Mouse (Mus musculus): ENCODE data around the gene Hamp2. TPM values are rescaled to one million over a fixed set of nuclear protein-coding genes. Genes with fewer than 3 reads are reported as not detected.
"Not testable (repeated sequence)": the region's sequence is repeated elsewhere in the genome, so short reads cannot be mapped to it uniquely, and the experiment has no call there.

The Hamp2 gene
- polyA plus RNA-seq, 1 experiment from 2014 or later, result not detected

GRCm38 (mm10) chr7:30945466-30945865, 21.0 kb upstream of the Hamp2 start:
- not testable (repeated sequence) for H3K4me1 ChIP-seq; H3K4me3 ChIP-seq; H3K27me3 ChIP-seq (ENCODE audit: insufficient read depth, poor library complexity, severe bottlenecking); H3K27ac ChIP-seq; DNase-seq (ENCODE audit: low spot score); H3K9me3 ChIP-seq
- peaks cover 38% of the 10 kb centered on the region for H3K36me3 ChIP-seq
- 86% methylated on average over 7 of the region's 7 CpGs for WGBS

DNA sequence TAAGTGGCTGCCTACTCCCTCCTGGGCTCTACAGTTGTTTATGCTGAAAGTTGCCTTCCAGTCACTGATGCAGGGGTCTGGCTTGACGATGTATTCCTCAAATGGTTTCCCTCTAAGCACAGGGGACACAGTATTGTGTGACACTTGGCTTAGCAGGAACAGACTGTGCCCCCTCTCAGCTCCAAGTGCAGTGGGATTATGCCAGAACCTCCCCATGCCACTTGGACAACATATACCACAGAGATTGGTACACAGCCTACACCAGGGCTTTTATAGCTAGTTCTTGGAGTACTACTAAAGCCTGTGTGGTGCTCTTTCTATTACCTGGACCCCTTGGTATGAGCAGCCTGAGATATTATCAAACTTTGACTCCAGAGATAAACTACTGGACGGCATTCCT, 20.2 kb upstream of the Hamp2 start:
- not testable (repeated sequence) for DNase-seq (ENCODE audit: low spot score)
- WGBS, result 69% methylated on average over 2 of the region's 2 CpGs

GRCm38 (mm10) chr7:30943909-30944635, 19.6 kb upstream of the Hamp2 start, which contains the start of gene Hamp:
TSS of gene Hamp (minus strand) at chr7:30944032.
- 61% methylated on average over 9 of the region's 9 CpGs for WGBS
- H3K4me1 ChIP-seq, result no peaks in the 10 kb centered on the region
- no peak for DNase-seq (ENCODE audit: low spot score)
- no peak within 1 kb of the TSS for H3K27ac ChIP-seq
- H3K27me3 ChIP-seq (ENCODE audit: insufficient read depth, poor library complexity, severe bottlenecking), result no peaks in the 10 kb centered on the region
- H3K9me3 ChIP-seq, result no peaks in the 10 kb centered on the region
- H3K4me3 ChIP-seq, result no peak within 1 kb of the TSS
- H3K36me3 ChIP-seq, result peaks cover 25% of the 10 kb centered on the region

More for the DNA sequence above, 20.2 kb upstream of the Hamp2 start:
- not testable (repeated sequence) for H3K27ac ChIP-seq; H3K4me1 ChIP-seq; H3K27me3 ChIP-seq (ENCODE audit: insufficient read depth, poor library complexity, severe bottlenecking); H3K4me3 ChIP-seq; H3K9me3 ChIP-seq
- peaks cover 30% of the 10 kb centered on the region for H3K36me3 ChIP-seq

- not testable (repeated sequence) for H3K27me3 ChIP-seq (ENCODE audit: insufficient read depth, poor library complexity, severe bottlenecking); H3K9me3 ChIP-seq; H3K27ac ChIP-seq; DNase-seq (ENCODE audit: low spot score); H3K4me1 ChIP-seq; H3K4me3 ChIP-seq
- WGBS, result 30% methylated on average over 3 of the region's 3 CpGs
- H3K36me3 ChIP-seq, result peaks cover 15% of the 10 kb centered on the region
Observed at GRCm38 (mm10) chr7:30942365-30942764, 17.9 kb upstream of the Hamp2 start.

DNA sequence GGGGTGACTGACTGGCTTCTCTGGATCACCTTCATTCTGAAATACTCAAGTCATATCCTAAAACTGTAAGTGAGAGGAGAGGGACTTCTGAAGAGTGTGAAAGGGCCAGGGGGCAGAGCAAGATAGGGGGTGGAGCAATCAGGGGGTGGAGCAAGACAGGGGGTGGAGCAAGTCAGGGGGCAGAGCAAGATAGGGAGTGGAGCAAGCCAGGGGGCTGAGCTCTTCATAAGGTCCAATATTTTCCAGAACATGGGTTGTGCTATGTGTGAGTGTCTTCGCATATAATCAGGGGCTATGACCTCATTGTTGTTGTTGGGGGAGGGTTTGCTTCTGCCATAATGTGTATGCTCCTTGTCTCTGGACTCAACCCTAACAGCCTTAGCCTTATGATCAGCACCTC, 15.6 kb upstream of the Hamp2 start:
- not testable (repeated sequence) for H3K9me3 ChIP-seq; DNase-seq (ENCODE audit: low spot score); H3K27ac ChIP-seq; H3K4me3 ChIP-seq; H3K36me3 ChIP-seq; H3K4me1 ChIP-seq; H3K27me3 ChIP-seq (ENCODE audit: insufficient read depth, poor library complexity, severe bottlenecking)
- whole genome bisulfite sequencing, result 76% methylated on average over 1 of the region's 1 CpGs

- not testable (repeated sequence) for H3K9me3 ChIP-seq; H3K27ac ChIP-seq; H3K36me3 ChIP-seq; H3K4me3 ChIP-seq; H3K4me1 ChIP-seq; H3K27me3 ChIP-seq (ENCODE audit: insufficient read depth, poor library complexity, severe bottlenecking); DNase-seq (ENCODE audit: low spot score)
- WGBS, result 81% methylated on average over 6 of the region's 6 CpGs
Observed at GRCm38 (mm10) chr7:30935422-30936099, 11.1 kb upstream of the Hamp2 start.

DNA sequence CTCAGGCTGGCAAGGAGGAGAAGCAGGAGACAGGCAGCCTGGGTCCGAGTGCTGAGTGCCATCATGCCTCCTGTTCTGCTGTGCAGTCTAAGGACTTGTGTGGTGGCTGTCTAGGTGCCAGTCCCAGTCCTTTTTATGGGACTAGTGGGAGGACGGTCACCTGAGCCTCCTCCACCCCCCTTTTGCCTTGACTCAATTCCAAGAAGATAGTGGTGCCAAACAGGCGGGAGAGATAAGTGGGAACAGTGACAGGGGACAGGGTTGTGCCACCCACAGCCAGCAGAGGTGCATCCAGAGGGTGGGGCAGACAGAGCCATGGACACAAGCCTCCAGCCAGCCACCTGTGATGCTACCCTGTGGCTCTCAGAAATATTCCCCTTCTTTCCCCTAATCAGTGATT, 410 bp downstream of the Hamp2 start:
- Histone ChIP-seq H3K27me3 (ENCODE audit: insufficient read depth, poor library complexity, severe bottlenecking) (peaks cover 5% of the 10 kb centered on the region; the same call in 1 of the 2 replicates), H3K9me3 (no peaks in the 10 kb centered on the region), H3K27ac (no peak overlapping the region), H3K4me1 (no peaks in the 10 kb centered on the region), H3K36me3 (no peaks in the 10 kb centered on the region), H3K4me3 (no peak overlapping the region)
- 59% methylated on average over 3 of the region's 3 CpGs for WGBS
- DNase-seq (ENCODE audit: low spot score), result peak; percentile 70

GRCm38 (mm10) chr7:30922490-30922889, 2.0 kb downstream of the Hamp2 start:
- H3K9me3 ChIP-seq; H3K27ac ChIP-seq; H3K27me3 ChIP-seq (ENCODE audit: insufficient read depth, poor library complexity, severe bottlenecking); H3K4me1 ChIP-seq; H3K36me3 ChIP-seq; DNase-seq (ENCODE audit: low spot score); H3K4me3 ChIP-seq: not testable (repeated sequence)
- 38% methylated on average over 3 of the region's 3 CpGs for WGBS

GRCm38 (mm10) chr7:30920217-30920616, 4.3 kb downstream of the Hamp2 start:
- Histone ChIP-seq H3K9me3 (no peaks in the 10 kb centered on the region), H3K27ac (no peak overlapping the region), H3K36me3 (no peaks in the 10 kb centered on the region), H3K4me3 (no peak overlapping the region), H3K27me3 (ENCODE audit: insufficient read depth, poor library complexity, severe bottlenecking) (peaks cover 11% of the 10 kb centered on the region), H3K4me1 (no peaks in the 10 kb centered on the region)
- WGBS, result 55% methylated on average over 3 of the region's 3 CpGs
- no peak for DNase-seq (ENCODE audit: low spot score)

GRCm38 (mm10) chr7:30917219-30917618, 7.3 kb downstream of the Hamp2 start:
- H3K27me3 ChIP-seq (ENCODE audit: insufficient read depth, poor library complexity, severe bottlenecking), result peaks cover 17% of the 10 kb centered on the region
- no peaks in the 10 kb centered on the region for H3K4me1 ChIP-seq
- H3K9me3 ChIP-seq, result no peaks in the 10 kb centered on the region
- H3K27ac ChIP-seq, result no peak overlapping the region
- WGBS, result 61% methylated on average over 4 of the region's 4 CpGs
- DNase-seq (ENCODE audit: low spot score), result no peak
- no peaks in the 10 kb centered on the region for H3K36me3 ChIP-seq
- H3K4me3 ChIP-seq, result no peak overlapping the region

- Histone ChIP-seq H3K27me3 (ENCODE audit: insufficient read depth, poor library complexity, severe bottlenecking) (peaks cover 17% of the 10 kb centered on the region), H3K4me3 (no peak overlapping the region), H3K36me3 (no peaks in the 10 kb centered on the region), H3K9me3 (no peaks in the 10 kb centered on the region), H3K4me1 (no peaks in the 10 kb centered on the region), H3K27ac (no peak overlapping the region)
- WGBS, result 34% methylated on average over 6 of the region's 6 CpGs
- DNase-seq (ENCODE audit: low spot score), result peak; percentile 68
Observed at GRCm38 (mm10) chr7:30916713-30917112, 7.8 kb downstream of the Hamp2 start.

DNA sequence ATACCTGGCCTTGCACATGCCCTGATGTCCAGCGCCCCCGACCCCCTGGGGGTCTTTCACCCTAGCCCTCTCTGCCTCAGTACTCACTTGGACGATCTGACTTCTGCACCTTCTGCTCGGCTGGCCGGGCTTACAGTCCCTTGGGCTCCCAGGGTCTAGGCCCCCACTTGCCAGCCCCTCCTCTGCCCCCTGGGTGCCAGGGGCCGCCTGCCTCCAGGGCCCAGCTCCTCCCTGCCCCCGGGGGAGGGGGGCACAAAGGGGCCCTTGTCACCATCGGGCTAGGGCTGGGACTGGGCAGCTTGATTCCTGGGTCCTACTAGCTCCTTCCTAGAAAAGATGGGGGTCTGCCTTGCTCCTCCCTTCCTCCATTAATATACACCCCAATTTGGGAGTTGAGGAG, 9.7 kb downstream of the Hamp2 start, which contains the start of gene Mag:
Mag (minus strand) TSS at position 142 of the 400 bp plus-strand sequence.
- no peak for DNase-seq (ENCODE audit: low spot score)

DNA sequence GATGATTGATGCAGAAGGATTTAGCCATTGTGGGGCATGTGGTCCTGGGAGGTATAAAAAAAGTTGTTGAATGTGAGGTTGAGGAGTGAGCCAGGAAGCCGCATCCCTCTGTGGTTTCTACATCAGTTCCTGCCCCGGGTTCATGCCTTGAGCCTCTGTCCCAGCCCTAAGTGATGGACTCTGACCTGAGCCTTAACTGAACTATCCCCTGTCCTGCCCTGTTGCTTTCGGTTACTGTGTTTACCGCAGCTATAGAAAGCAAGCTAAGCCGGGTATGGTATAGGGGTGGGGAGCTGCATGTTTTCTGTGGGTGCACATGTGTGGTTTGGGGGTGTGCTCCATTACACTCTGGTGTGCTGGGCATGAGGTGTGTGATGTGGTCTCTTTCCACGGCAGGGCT, 14.7 kb downstream of the Hamp2 start:
- H3K36me3 ChIP-seq, result no peaks in the 10 kb centered on the region
- peaks cover 11% of the 10 kb centered on the region for H3K4me1 ChIP-seq
- DNase-seq (ENCODE audit: low spot score), result no peak
- peaks cover 39% of the 10 kb centered on the region for H3K27me3 ChIP-seq (ENCODE audit: insufficient read depth, poor library complexity, severe bottlenecking)
- no peak overlapping the region for H3K27ac ChIP-seq
- H3K9me3 ChIP-seq, result no peaks in the 10 kb centered on the region
- 73% methylated on average over 6 of the region's 6 CpGs for WGBS
- H3K4me3 ChIP-seq, result no peak overlapping the region

More for the DNA sequence above, 9.7 kb downstream of the Hamp2 start, which contains the start of gene Mag:
- no peaks in the 10 kb centered on the region for H3K4me1 ChIP-seq
- H3K4me3 ChIP-seq, result no peak within 1 kb of the TSS
- H3K27me3 ChIP-seq (ENCODE audit: insufficient read depth, poor library complexity, severe bottlenecking), result peaks cover 17% of the 10 kb centered on the region
- no peaks in the 10 kb centered on the region for H3K9me3 ChIP-seq
- 64% methylated on average over 8 of the region's 8 CpGs for WGBS
- no peak within 1 kb of the TSS for H3K27ac ChIP-seq
- H3K36me3 ChIP-seq, result no peaks in the 10 kb centered on the region
